Mouse (Mus musculus): ENCODE data around the gene Plppr2.

- no peak for TF ChIP-seq CTCF (IDR thresholded peaks at IDR 0.05)
- no peak for TF ChIP-seq POLR2A (IDR thresholded peaks at IDR 0.05; ENCODE audit: insufficient read depth, low read depth, low read length)
Measured at GRCm38 (mm10) chr9:21904031-21904430, 32.8 kb upstream of the Plppr2 start.
